Mouse (Mus musculus) hindbrain, embryonic 13.5 days (tissue): ENCODE measurements around the gene Sult5a1. TPM values are rescaled to one million over a fixed set of nuclear protein-coding genes. Genes with fewer than 3 reads are reported as not detected.

Experiments used
- microRNA-seq: library from miRNA; unstranded; fragments of <30 nt; microRNA quantifications from one replicate; pipeline ENCODE4, GENCODE M21; 2016
- polyA plus RNA-seq: library from polyadenylated mRNA; unstranded; fragments of >200 nt; fragmentation: Nextera tagmentation; extraction: Ambion mirVana; gene quantifications from 2 replicates; pipeline ENCODE4 v1.2.1, GENCODE M21; 2015

The Sult5a1 gene
- polyA plus RNA-seq, 1 experiment from 2014 or later, result 1.5 TPM

Small RNAs within 50 kb of the gene (microRNA-seq; reads per million reads assigned to microRNA genes)
- not detected for gene Mir7079
- not detected for gene Mir7080

Other genes with a start within 250 kb of the Sult5a1 start
- gene Ankrd11, start 116.0 kb downstream of the Sult5a1 start, polyA plus RNA-seq, result 29.9 and 30.7 TPM in 2 replicates
- 45.9 and 48.7 TPM in 2 replicates for gene Spg7, start 95.4 kb downstream of the Sult5a1 start, polyA plus RNA-seq
- gene Rpl13, start 56.0 kb downstream of the Sult5a1 start, polyA plus RNA-seq, result 766 and 789 TPM in 2 replicates
- gene Cpne7, start 40.9 kb downstream of the Sult5a1 start, polyA plus RNA-seq, result 0.53 and 0.87 TPM in 2 replicates
- gene Dpep1, start 27.9 kb upstream of the Sult5a1 start, polyA plus RNA-seq, result 0.35 TPM in 1 of 2 replicates, not detected in the other
- gene Chmp1a, start 54.4 kb upstream of the Sult5a1 start, polyA plus RNA-seq, result 202 and 209 TPM in 2 replicates
- gene Spata33, start 54.5 kb upstream of the Sult5a1 start, polyA plus RNA-seq, result 7.8 and 8.4 TPM in 2 replicates
- 44.0 and 46.9 TPM in 2 replicates for gene Cdk10, start 66.5 kb upstream of the Sult5a1 start, polyA plus RNA-seq
- gene Spata2l, start 77.9 kb upstream of the Sult5a1 start, polyA plus RNA-seq, result 4.1 and 4.4 TPM in 2 replicates
- gene Zfp276, start 95.9 kb upstream of the Sult5a1 start, polyA plus RNA-seq, result 24.3 and 26.0 TPM in 2 replicates
- gene Vps9d1, start 96.0 kb upstream of the Sult5a1 start, polyA plus RNA-seq, result 51.1 and 52.9 TPM in 2 replicates
- gene Fanca, start 160.3 kb upstream of the Sult5a1 start, polyA plus RNA-seq, result 7.8 and 11.1 TPM in 2 replicates
- 39.1 and 39.6 TPM in 2 replicates for gene Spire2, start 174.4 kb upstream of the Sult5a1 start, polyA plus RNA-seq
- gene Tcf25, start 215.4 kb upstream of the Sult5a1 start, polyA plus RNA-seq, result 273 and 284 TPM in 2 replicates
- 0.17 TPM in 2 replicates for gene Mc1r, start 248.8 kb upstream of the Sult5a1 start, polyA plus RNA-seq